Mouse (Mus musculus): ENCODE measurements around the gene Tjp3. TPM values are rescaled to one million over a fixed set of nuclear protein-coding genes. Genes with fewer than 3 reads are reported as not detected.

Gene Tjp3
- polyA plus RNA-seq, 1 experiment, result 239 TPM

DNA sequence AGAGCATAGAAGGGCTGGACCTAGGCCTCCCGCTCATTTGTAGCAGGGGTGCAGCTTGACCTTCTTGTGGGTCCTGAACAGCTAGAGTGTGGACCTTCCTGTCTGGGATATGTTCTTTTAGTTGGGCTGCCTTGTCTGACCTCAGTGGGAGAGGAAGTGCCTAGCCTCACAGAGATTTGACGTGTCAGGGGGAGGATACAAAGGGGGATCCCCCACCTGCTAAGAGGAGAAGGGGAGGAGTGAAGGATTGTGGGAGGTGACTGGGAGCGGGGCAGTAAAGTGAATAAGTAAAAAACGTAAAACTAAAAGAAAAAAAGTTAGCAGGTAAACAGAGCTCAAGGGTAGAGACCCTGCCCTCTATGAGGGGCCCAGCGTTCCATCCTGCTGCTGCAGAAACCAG, 18.2 kb upstream of the Tjp3 start:
- Histone ChIP-seq H3K27ac (ENCODE audit: insufficient read depth, low read depth, low read length) (no peak overlapping the region), H3K36me3 (ENCODE audit: control insufficient read depth, insufficient read depth, low read length) (peaks cover 54% of the 10 kb centered on the region), H3K4me1 (ENCODE audit: control insufficient read depth, insufficient read depth, insufficient read length, low read length) (no peaks in the 10 kb centered on the region; the same call in 1 of the 2 replicates), H3K4me3 (ENCODE audit: low read depth, low read length) (no peak overlapping the region), H3K27me3 (ENCODE audit: control insufficient read depth, insufficient read depth, low read length) (no peaks in the 10 kb centered on the region)
- no peak for TF ChIP-seq CTCF (IDR thresholded peaks at IDR 0.05; ENCODE audit: extremely low read depth, insufficient read length, insufficient replicate concordance, low read depth, low read length)
- no peak for TF ChIP-seq POLR2A (IDR thresholded peaks at IDR 0.05; ENCODE audit: low read depth, low read length)
- WGBS, result 78% methylated on average over 5 of the region's 5 CpGs

DNA sequence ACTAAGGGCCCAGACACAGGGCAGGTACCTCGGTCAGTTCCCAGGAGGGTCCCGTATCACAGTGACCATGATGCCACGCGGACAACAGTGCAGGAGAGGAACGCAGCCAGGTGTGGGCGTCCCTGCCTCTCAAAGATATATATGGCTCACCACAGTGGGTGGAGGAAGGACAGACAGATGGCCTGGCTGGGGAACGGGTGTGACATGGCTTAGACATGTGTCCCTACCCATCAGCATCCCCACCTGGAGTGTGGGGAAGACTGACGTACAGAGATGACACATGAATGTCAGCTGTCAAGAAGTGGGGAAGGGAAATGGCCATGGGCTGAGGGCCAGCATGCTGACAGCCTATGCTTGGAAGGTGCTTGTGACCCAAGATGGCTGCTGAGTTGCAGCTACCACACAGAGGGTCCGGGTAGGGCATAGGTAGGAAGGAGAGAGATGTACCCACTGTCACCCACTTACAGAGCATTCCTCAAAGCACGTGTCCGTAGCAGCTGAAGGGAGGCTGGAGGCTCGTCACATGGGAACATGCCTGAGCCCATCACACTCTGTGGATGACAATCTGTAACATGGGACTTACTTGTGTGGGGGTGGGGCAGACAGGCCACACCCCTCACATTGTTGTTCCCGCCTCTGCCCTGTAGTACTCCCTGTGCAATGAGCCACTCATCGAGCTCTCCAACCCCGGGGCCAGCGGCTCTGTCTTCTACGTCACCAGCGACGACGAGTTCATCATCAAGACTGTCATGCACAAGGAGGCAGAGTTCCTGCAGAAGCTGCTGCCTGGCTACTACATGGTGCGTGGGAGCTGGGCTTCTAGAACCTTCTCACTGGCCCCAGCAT, 15.7 kb upstream of the Tjp3 start:
- Histone ChIP-seq H3K27ac (ENCODE audit: insufficient read depth, low read depth, low read length) (no peak overlapping the region), H3K36me3 (ENCODE audit: control insufficient read depth, insufficient read depth, low read length) (peaks cover 41% of the 10 kb centered on the region), H3K4me3 (ENCODE audit: low read depth, low read length) (no peak overlapping the region), H3K4me1 (ENCODE audit: control insufficient read depth, insufficient read depth, insufficient read length, low read length) (peaks cover 14% of the 10 kb centered on the region), H3K27me3 (ENCODE audit: control insufficient read depth, insufficient read depth, low read length) (no peaks in the 10 kb centered on the region)
- TF ChIP-seq CTCF (IDR thresholded peaks at IDR 0.05; ENCODE audit: extremely low read depth, insufficient read length, insufficient replicate concordance, low read depth, low read length) (no peak), POLR2A (IDR thresholded peaks at IDR 0.05; ENCODE audit: low read depth, low read length) (no peak)
- WGBS, result 95% methylated on average over 21 of the region's 21 CpGs

GRCm38 (mm10) chr10:81306173-81306668, 14.8 kb upstream of the Tjp3 start:
- H3K4me1 ChIP-seq (ENCODE audit: control insufficient read depth, insufficient read depth, insufficient read length, low read length), result peaks cover 14% of the 10 kb centered on the region
- peaks cover 38% of the 10 kb centered on the region for H3K36me3 ChIP-seq (ENCODE audit: control insufficient read depth, insufficient read depth, low read length)
- no peak overlapping the region for H3K4me3 ChIP-seq (ENCODE audit: low read depth, low read length)
- no peak for TF ChIP-seq CTCF (IDR thresholded peaks at IDR 0.05; ENCODE audit: extremely low read depth, insufficient read length, insufficient replicate concordance, low read depth, low read length)
- no peak for TF ChIP-seq POLR2A (IDR thresholded peaks at IDR 0.05; ENCODE audit: low read depth, low read length)
- WGBS, result 87% methylated on average over 12 of the region's 12 CpGs
- no peaks in the 10 kb centered on the region for H3K27me3 ChIP-seq (ENCODE audit: control insufficient read depth, insufficient read depth, low read length)
- H3K27ac ChIP-seq (ENCODE audit: insufficient read depth, low read depth, low read length), result no peak overlapping the region

DNA sequence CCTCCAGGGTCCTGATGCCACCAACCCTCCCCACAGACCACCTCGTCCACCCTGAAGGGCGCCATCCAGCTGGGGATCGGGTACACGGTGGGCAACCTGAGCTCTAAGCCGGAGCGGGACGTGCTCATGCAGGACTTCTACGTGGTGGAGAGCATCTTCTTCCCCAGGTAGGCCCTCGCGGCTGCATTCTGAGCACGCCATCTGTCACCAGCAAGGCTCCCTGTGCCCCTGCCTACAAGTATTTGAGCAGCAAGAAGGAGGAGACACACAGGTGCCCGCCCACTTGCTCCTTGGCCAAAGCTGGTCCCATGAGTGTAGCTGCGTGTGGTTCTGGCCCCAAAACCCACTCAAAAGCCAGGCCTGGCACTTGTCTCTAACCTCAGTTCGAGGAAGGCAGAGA, 14.3 kb upstream of the Tjp3 start:
- H3K4me3 ChIP-seq (ENCODE audit: low read depth, low read length), result no peak overlapping the region
- TF ChIP-seq CTCF (IDR thresholded peaks at IDR 0.05; ENCODE audit: extremely low read depth, insufficient read length, insufficient replicate concordance, low read depth, low read length) (no peak), POLR2A (IDR thresholded peaks at IDR 0.05; ENCODE audit: low read depth, low read length) (no peak)
- H3K4me1 ChIP-seq (ENCODE audit: control insufficient read depth, insufficient read depth, insufficient read length, low read length), result peaks cover 14% of the 10 kb centered on the region
- 94% methylated on average over 14 of the region's 14 CpGs for WGBS
- no peaks in the 10 kb centered on the region for H3K27me3 ChIP-seq (ENCODE audit: control insufficient read depth, insufficient read depth, low read length)
- H3K36me3 ChIP-seq (ENCODE audit: control insufficient read depth, insufficient read depth, low read length), result peaks cover 35% of the 10 kb centered on the region
- H3K27ac ChIP-seq (ENCODE audit: insufficient read depth, low read depth, low read length), result no peak overlapping the region

- H3K27me3 ChIP-seq (ENCODE audit: control insufficient read depth, insufficient read depth, low read length), result no peaks in the 10 kb centered on the region
- H3K4me3 ChIP-seq (ENCODE audit: low read depth, low read length), result no peak overlapping the region
- TF ChIP-seq POLR2A (IDR thresholded peaks at IDR 0.05; ENCODE audit: low read depth, low read length) (no peak), CTCF (IDR thresholded peaks at IDR 0.05; ENCODE audit: extremely low read depth, insufficient read length, insufficient replicate concordance, low read depth, low read length) (peak; percentile 80; the same call in 1 of the 2 replicates)
- WGBS, result 31% methylated on average over 9 of the region's 9 CpGs
- H3K36me3 ChIP-seq (ENCODE audit: control insufficient read depth, insufficient read depth, low read length), result peaks cover 31% of the 10 kb centered on the region
- H3K4me1 ChIP-seq (ENCODE audit: control insufficient read depth, insufficient read depth, insufficient read length, low read length), result peaks cover 21% of the 10 kb centered on the region
- H3K27ac ChIP-seq (ENCODE audit: insufficient read depth, low read depth, low read length), result no peak overlapping the region
Observed at GRCm38 (mm10) chr10:81304597-81305238, 13.3 kb upstream of the Tjp3 start.

GRCm38 (mm10) chr10:81303761-81304160, 12.4 kb upstream of the Tjp3 start:
- TF ChIP-seq POLR2A (IDR thresholded peaks at IDR 0.05; ENCODE audit: low read depth, low read length) (no peak), CTCF (IDR thresholded peaks at IDR 0.05; ENCODE audit: extremely low read depth, insufficient read length, insufficient replicate concordance, low read depth, low read length) (no peak)
- H3K4me3 ChIP-seq (ENCODE audit: low read depth, low read length), result no peak overlapping the region
- H3K4me1 ChIP-seq (ENCODE audit: control insufficient read depth, insufficient read depth, insufficient read length, low read length), result peaks cover 29% of the 10 kb centered on the region
- peaks cover 23% of the 10 kb centered on the region for H3K36me3 ChIP-seq (ENCODE audit: control insufficient read depth, insufficient read depth, low read length)
- no peak overlapping the region for H3K27ac ChIP-seq (ENCODE audit: insufficient read depth, low read depth, low read length)
- H3K27me3 ChIP-seq (ENCODE audit: control insufficient read depth, insufficient read depth, low read length), result no peaks in the 10 kb centered on the region
- 74% methylated on average over 7 of the region's 7 CpGs for WGBS

GRCm38 (mm10) chr10:81303258-81303657, 11.9 kb upstream of the Tjp3 start:
- TF ChIP-seq CTCF (IDR thresholded peaks at IDR 0.05; ENCODE audit: extremely low read depth, insufficient read length, insufficient replicate concordance, low read depth, low read length), result no peak
- TF ChIP-seq POLR2A (IDR thresholded peaks at IDR 0.05; ENCODE audit: low read depth, low read length), result no peak
- Histone ChIP-seq H3K27ac (ENCODE audit: insufficient read depth, low read depth, low read length) (peak overlapping the region; percentile 32; the same call in 1 of the 2 replicates), H3K4me1 (ENCODE audit: control insufficient read depth, insufficient read depth, insufficient read length, low read length) (peaks cover 32% of the 10 kb centered on the region), H3K4me3 (ENCODE audit: low read depth, low read length) (no peak overlapping the region), H3K27me3 (ENCODE audit: control insufficient read depth, insufficient read depth, low read length) (no peaks in the 10 kb centered on the region), H3K36me3 (ENCODE audit: control insufficient read depth, insufficient read depth, low read length) (peaks cover 21% of the 10 kb centered on the region)
- WGBS, result 57% methylated on average over 10 of the region's 10 CpGs

Measured in small intestine, adult 2 months (tissue).